Mouse (Mus musculus): ENCODE results near the gene Gse1. TPM values are rescaled to one million over a fixed set of nuclear protein-coding genes. Genes with fewer than 3 reads are reported as not detected.

The Gse1 gene
- polyA plus RNA-seq, 1 experiment from 2014 or later = 6.8 TPM

GRCm38 (mm10) chr8:120416522-120417394, 188.5 kb downstream of the Gse1 start:
- ATAC-seq (ENCODE audit: insufficient number of reproducible peaks, low FRiP score, low TSS enrichment, low read depth) = peak; percentile 77
- 4% methylated on average over 33 of the region's 33 CpGs for WGBS
- Histone ChIP-seq H3K9me3 (no peaks in the 10 kb centered on the region), H3K27me3 (no peaks in the 10 kb centered on the region), H3K4me3 (peak overlapping the region; percentile 10), H3K36me3 (no peaks in the 10 kb centered on the region), H3K27ac (peak overlapping the region; percentile 92), H3K4me2 (peak overlapping the region; percentile 46), H3K9ac (0 out of 2 replicates have a peak overlapping the region, but pooled peaks have one; percentile 14), H3K4me1 (peaks cover 86% of the 10 kb centered on the region)

- H3K27ac ChIP-seq = no peak overlapping the region
These were observed 189.9 kb downstream of the Gse1 start for GRCm38 (mm10) chr8:120418188-120418587.

GRCm38 (mm10) chr8:120419675-120420074, 191.4 kb downstream of the Gse1 start:
- 80% methylated on average over 9 of the region's 9 CpGs for WGBS
- H3K4me3 ChIP-seq = no peak overlapping the region
- H3K9me3 ChIP-seq = no peaks in the 10 kb centered on the region
- no peaks in the 10 kb centered on the region for H3K36me3 ChIP-seq
- H3K4me2 ChIP-seq = no peak overlapping the region
- peaks cover 85% of the 10 kb centered on the region for H3K4me1 ChIP-seq
- H3K27ac ChIP-seq = no peak overlapping the region
- H3K27me3 ChIP-seq = no peaks in the 10 kb centered on the region
- no peak for ATAC-seq (ENCODE audit: insufficient number of reproducible peaks, low FRiP score, low TSS enrichment, low read depth)
- H3K9ac ChIP-seq = no peak overlapping the region

More at GRCm38 (mm10) chr8:120418188-120418587, 189.9 kb downstream of the Gse1 start:
- H3K9me3 ChIP-seq = no peaks in the 10 kb centered on the region
- no peak for ATAC-seq (ENCODE audit: insufficient number of reproducible peaks, low FRiP score, low TSS enrichment, low read depth)
- no peak overlapping the region for H3K4me3 ChIP-seq
- no peak overlapping the region for H3K4me2 ChIP-seq
- H3K4me1 ChIP-seq = peaks cover 82% of the 10 kb centered on the region
- 46% methylated on average over 5 of the region's 5 CpGs for WGBS
- no peak overlapping the region for H3K9ac ChIP-seq
- no peaks in the 10 kb centered on the region for H3K36me3 ChIP-seq
- no peaks in the 10 kb centered on the region for H3K27me3 ChIP-seq

DNA sequence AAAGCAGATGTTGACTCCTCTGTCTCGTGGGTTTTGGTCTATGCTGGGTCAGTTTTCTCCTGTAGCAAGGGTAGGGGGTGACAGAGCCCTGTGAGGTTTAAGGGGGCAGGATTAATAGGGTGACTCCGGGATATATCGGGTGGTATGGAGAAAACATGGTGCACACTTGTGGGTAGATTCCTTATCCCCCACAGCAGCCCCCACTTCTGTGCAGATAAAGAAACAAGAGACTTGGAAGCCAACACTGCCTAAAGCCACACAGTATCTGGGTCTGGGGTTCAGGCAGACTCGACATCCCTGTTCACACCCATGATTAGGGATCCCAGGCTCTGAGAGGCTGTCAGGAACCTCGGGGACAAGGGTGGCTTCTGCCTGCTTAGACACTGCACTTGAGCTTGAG, 192.0 kb downstream of the Gse1 start:
- Histone ChIP-seq H3K9ac (no peak overlapping the region), H3K36me3 (no peaks in the 10 kb centered on the region), H3K27me3 (no peaks in the 10 kb centered on the region), H3K4me2 (no peak overlapping the region), H3K4me3 (no peak overlapping the region), H3K27ac (no peak overlapping the region), H3K9me3 (no peaks in the 10 kb centered on the region), H3K4me1 (peaks cover 88% of the 10 kb centered on the region)
- ATAC-seq (ENCODE audit: insufficient number of reproducible peaks, low FRiP score, low TSS enrichment, low read depth) = no peak
- WGBS = 66% methylated on average over 5 of the region's 5 CpGs

DNA sequence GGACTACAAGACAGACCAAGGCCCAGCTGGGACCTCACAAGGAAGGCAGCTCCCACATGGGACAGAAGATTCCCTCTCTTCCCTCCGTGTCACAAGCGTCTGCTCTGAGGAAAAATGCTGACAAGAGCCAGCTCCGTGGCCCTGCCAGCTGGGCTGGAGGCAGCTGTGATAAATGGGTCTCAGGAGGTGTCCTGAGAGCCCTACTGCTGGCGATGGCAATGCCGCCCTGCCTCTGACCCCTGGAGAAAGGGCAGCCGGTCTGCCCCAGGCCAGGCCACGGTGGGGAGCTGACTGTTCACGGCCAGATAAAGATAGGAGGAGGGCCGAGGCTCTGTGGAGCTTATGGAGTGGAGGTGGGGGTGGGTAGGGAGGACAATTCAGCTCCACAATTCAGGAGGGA, 193.4 kb downstream of the Gse1 start:
- ATAC-seq (ENCODE audit: insufficient number of reproducible peaks, low FRiP score, low TSS enrichment, low read depth) = no peak
- Histone ChIP-seq H3K9me3 (no peaks in the 10 kb centered on the region), H3K36me3 (no peaks in the 10 kb centered on the region), H3K27me3 (no peaks in the 10 kb centered on the region), H3K4me3 (no peak overlapping the region), H3K27ac (no peak overlapping the region), H3K9ac (no peak overlapping the region), H3K4me1 (peaks cover 88% of the 10 kb centered on the region), H3K4me2 (no peak overlapping the region)
- WGBS = 37% methylated on average over 9 of the region's 9 CpGs

GRCm38 (mm10) chr8:120422236-120422635, 194.0 kb downstream of the Gse1 start:
- 79% methylated on average over 8 of the region's 8 CpGs for WGBS
- Histone ChIP-seq H3K27ac (no peak overlapping the region), H3K36me3 (no peaks in the 10 kb centered on the region), H3K4me2 (no peak overlapping the region), H3K4me3 (no peak overlapping the region), H3K4me1 (peaks cover 88% of the 10 kb centered on the region), H3K27me3 (no peaks in the 10 kb centered on the region), H3K9ac (no peak overlapping the region), H3K9me3 (no peaks in the 10 kb centered on the region)
- ATAC-seq (ENCODE audit: insufficient number of reproducible peaks, low FRiP score, low TSS enrichment, low read depth) = no peak

- no peak for ATAC-seq (ENCODE audit: insufficient number of reproducible peaks, low FRiP score, low TSS enrichment, low read depth)
- Histone ChIP-seq H3K9ac (no peak overlapping the region), H3K27ac (peak overlapping the region; percentile 13; the same call in 1 of the 2 replicates), H3K9me3 (no peaks in the 10 kb centered on the region), H3K36me3 (no peaks in the 10 kb centered on the region), H3K4me1 (peaks cover 88% of the 10 kb centered on the region), H3K4me3 (no peak overlapping the region), H3K4me2 (no peak overlapping the region), H3K27me3 (no peaks in the 10 kb centered on the region)
- 42% methylated on average over 7 of the region's 7 CpGs for WGBS
These were observed 195.3 kb downstream of the Gse1 start for GRCm38 (mm10) chr8:120423576-120423975.

DNA sequence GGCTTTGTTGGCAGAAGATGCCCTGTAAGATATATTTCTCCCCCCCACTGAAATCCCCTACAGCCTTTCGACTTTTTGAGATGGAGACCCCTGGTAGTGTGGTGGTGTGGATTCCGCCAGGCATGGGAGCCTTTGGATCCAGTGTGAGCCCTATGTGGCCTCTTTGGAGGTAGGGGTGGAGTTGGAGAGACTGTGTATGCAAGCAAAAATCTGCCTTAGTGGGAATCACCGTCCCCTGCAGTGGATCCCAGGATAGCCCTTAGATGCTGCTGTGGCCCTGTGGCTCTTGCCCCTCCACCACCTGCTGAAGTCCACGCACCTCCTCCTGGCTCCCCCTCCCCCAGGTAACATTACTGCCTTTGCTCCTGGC, 196.6 kb downstream of the Gse1 start:
- Histone ChIP-seq H3K36me3 (no peaks in the 10 kb centered on the region), H3K9ac (no peak overlapping the region), H3K4me2 (peak overlapping the region; percentile 17; the same call in 1 of the 2 replicates), H3K9me3 (no peaks in the 10 kb centered on the region), H3K27me3 (no peaks in the 10 kb centered on the region), H3K27ac (peak overlapping the region; percentile 81), H3K4me1 (peaks cover 79% of the 10 kb centered on the region), H3K4me3 (no peak overlapping the region)
- ATAC-seq (ENCODE audit: insufficient number of reproducible peaks, low FRiP score, low TSS enrichment, low read depth) = no peak
- WGBS = 30% methylated on average over 4 of the region's 4 CpGs

DNA sequence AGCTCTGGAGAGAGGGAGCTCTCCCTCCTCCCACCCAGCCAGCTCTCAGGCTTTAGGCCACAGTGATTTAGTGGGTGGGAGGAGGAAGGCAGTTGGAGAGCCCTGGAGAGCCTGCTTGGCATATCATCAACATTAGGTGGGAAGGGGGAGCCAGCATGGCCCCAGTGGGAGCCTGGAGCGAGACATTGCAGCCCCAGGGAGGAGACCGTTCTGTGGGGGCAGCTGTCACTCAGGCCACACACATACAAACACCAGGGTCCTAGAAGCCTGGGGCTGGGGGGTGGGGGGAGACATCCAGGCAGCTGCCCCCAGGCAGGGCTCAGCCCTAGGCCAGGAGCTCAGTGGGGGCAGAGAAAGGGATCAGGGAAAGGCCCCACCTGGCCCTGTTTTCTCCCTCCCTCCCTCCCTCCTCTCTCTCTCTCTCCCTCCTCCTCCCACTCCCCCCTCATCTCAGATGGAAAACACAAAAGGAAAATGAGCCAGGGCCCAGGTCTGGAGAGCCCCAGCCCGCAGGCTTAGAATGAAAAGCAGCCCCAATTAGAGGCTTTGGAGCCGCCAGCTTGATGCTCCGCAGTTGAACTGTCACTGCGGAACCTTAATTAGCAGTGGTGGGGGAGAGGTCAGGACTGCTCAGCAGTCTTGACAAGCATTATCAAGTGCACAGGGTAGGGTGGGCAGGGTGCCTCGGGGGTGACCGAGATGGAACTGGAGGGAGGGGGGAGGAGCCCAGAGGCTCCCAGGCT, 197.1 kb downstream of the Gse1 start:
- H3K27me3 ChIP-seq = no peaks in the 10 kb centered on the region
- WGBS = 11% methylated on average over 8 of the region's 8 CpGs
- no peak overlapping the region for H3K9ac ChIP-seq
- peaks cover 76% of the 10 kb centered on the region for H3K4me1 ChIP-seq
- ATAC-seq (ENCODE audit: insufficient number of reproducible peaks, low FRiP score, low TSS enrichment, low read depth) = peak; percentile 41
- no peaks in the 10 kb centered on the region for H3K36me3 ChIP-seq
- H3K27ac ChIP-seq = peak overlapping the region; percentile 81
- H3K4me2 ChIP-seq = peak overlapping the region; percentile 17; the same call in 1 of the 2 replicates
- no peak overlapping the region for H3K4me3 ChIP-seq
- no peaks in the 10 kb centered on the region for H3K9me3 ChIP-seq

DNA sequence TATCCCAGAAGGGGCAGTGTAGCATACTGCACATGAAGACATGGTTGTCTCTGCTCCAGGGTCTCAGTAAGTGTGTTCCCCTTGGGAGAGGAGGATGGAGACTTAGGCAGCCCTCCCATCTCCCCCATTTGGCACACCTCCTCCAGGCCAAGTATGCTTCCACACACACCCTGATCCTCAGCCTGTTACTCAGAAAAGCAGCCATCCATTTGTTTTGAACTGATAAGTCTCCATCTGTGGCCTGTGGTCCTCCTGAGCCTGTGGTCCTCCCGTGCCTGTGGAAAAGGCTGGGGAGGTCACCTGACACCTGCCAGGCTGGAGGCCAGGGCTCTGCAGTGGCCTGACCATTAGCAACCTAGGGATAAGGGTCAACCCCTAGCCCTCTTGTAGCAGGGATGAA, 197.8 kb downstream of the Gse1 start:
- Histone ChIP-seq H3K36me3 (no peaks in the 10 kb centered on the region), H3K9ac (no peak overlapping the region), H3K27me3 (no peaks in the 10 kb centered on the region), H3K4me1 (peaks cover 68% of the 10 kb centered on the region), H3K4me2 (no peak overlapping the region), H3K4me3 (no peak overlapping the region), H3K9me3 (no peaks in the 10 kb centered on the region), H3K27ac (0 out of 2 replicates have a peak overlapping the region, but pooled peaks have one; percentile 17)
- ATAC-seq (ENCODE audit: insufficient number of reproducible peaks, low FRiP score, low TSS enrichment, low read depth) = no peak
- WGBS = 42% methylated on average over 1 of the region's 1 CpGs

DNA sequence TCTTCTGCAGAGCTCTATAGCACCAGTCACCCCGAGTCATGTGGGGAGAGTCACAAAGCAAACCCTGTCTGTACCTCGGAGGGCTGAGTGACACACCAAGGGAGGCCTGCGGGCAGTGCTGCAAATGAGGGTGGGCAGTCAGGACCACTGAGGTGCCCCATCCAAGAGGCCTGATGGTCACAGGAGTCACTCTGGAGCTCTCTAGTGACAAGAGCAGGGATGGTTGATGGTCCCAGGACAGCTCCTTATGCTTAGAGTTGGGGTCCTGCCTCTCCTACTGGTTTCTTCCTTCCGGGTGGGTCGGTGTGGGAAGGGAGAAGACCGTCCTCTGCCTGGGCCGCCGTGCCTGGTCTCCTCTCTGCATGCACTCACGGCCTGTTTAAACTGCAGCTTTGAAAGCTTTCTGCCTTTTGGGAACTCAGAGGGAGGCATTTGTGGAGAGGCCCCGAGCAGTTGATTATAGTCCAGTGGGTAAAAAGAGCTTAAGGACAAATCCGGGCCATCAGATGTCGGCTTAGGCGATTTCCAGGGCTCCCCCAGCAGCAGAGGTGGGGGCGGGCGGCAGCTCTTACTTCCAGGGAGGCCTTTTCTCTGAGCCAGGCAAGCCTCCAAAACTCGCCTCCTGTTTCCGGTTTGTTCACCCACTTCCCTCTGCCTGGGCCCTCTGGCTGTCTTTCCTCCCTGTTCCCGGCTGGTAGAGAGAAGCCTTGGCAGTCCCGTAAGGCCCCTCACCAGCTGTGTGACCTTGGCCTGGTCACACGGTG, 198.5 kb downstream of the Gse1 start:
- H3K4me1 ChIP-seq = peaks cover 61% of the 10 kb centered on the region

More for the DNA sequence above, 198.5 kb downstream of the Gse1 start:
- Histone ChIP-seq H3K36me3 (no peaks in the 10 kb centered on the region), H3K4me3 (no peak overlapping the region), H3K9me3 (no peaks in the 10 kb centered on the region), H3K9ac (no peak overlapping the region), H3K27ac (peak overlapping the region; percentile 71), H3K4me2 (no peak overlapping the region), H3K27me3 (no peaks in the 10 kb centered on the region)
- WGBS = 28% methylated on average over 20 of the region's 20 CpGs
- ATAC-seq (ENCODE audit: insufficient number of reproducible peaks, low FRiP score, low TSS enrichment, low read depth) = no peak

All from limb, embryonic 15.5 days (tissue).